Mouse (Mus musculus): Measurements from ENCODE around the gene Sorcs3.

- TF ChIP-seq POLR2A (IDR thresholded peaks at IDR 0.05; ENCODE audit: borderline replicate concordance, insufficient read depth, low read length) (no peak), CTCF (IDR thresholded peaks at IDR 0.05; ENCODE audit: borderline replicate concordance, insufficient read depth, low read depth, low read length) (no peak)
Observed at GRCm38 (mm10) chr19:48559432-48559831, 353.6 kb downstream of the Sorcs3 start.
